Comparison of ENCODE assay signal across 10 mouse cellular contexts in the genomic region with DNA sequence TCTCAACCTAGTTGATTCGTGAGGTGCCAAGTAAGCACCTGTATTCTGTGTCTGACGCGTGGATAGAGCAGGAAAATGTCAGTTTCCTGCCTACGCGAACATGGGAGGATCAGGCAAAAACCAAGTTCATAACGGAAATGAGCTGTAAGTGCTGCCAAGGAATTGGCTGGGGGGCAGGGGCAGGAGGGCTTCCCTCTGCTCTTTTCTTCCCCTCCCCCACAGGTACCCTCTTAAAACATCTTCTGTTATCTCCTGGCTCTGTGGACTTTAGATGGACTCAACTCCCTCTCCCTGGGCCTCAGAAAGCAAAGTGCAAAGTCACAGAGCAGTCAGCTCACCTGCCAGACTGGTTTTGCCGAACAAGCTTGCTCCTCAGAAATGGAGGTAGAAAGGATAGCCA. TPM values are rescaled to one million over a fixed set of nuclear protein-coding genes. Genes with fewer than 3 reads are reported as not detected.
DNase-seq lines count a peak whose midpoint lies in the region; TF ChIP-seq lines count a peak whose summit lies in the region.
"Had no signal": no experiment of that assay in that cellular context is flagged by ENCODE, and none has a peak within 500 bp of the region (broad histone marks: within the 10 kb centered on the region; RNA-seq: fewer than 3 reads in every experiment).

No protein-coding gene starts in this region.

- H3K9me3 ChIP-seq in limb, embryonic 10.5 days (replicated peaks) = no peaks in the 10 kb centered on the region
- H3K9me3 ChIP-seq: heart, embryonic 13.5 days had no signal

- peak overlapping the region; percentile 14; the same call in 1 of the 2 replicates for H3K4me3 ChIP-seq in testis, adult 2 months (ENCODE audit: control insufficient read depth, low read depth, low read length)
- H3K4me3 ChIP-seq in limb, embryonic 10.5 days = peak overlapping the region; percentile 74; the same call in 1 of the 2 replicates

- TF ChIP-seq POLR2A in testis, adult 2 months (IDR thresholded peaks at IDR 0.05; ENCODE audit: control insufficient read depth, low read depth, low read length) = no peak

- H3K27me3 ChIP-seq in testis, adult 2 months (ENCODE audit: control insufficient read depth, insufficient read depth, low read length) = no peaks in the 10 kb centered on the region
- no peaks in the 10 kb centered on the region for H3K27me3 ChIP-seq in limb, embryonic 10.5 days (ENCODE audit: low read depth, poor library complexity, severe bottlenecking)
- H3K27me3 ChIP-seq: heart, embryonic 13.5 days had no signal

- no peak overlapping the region for H3K27ac ChIP-seq in testis, adult 2 months (ENCODE audit: control insufficient read depth, insufficient read depth, low read depth, low read length)
- no peak overlapping the region for H3K27ac ChIP-seq in limb, embryonic 10.5 days

- no peak for TF ChIP-seq CTCF in testis, adult 2 months (IDR thresholded peaks at IDR 0.05; ENCODE audit: control insufficient read depth, insufficient read depth, insufficient replicate concordance, low read depth, low read length)

- peak; percentile 53 for DNase-seq in cerebellum, adult 9-10 months
- DNase-seq in cerebellum, postnatal 4 days (ENCODE audit: low spot score in 2 of 2) = no peak
- DNase-seq in testis, postnatal 10 days (ENCODE audit: low spot score) = no peak
- no peak for DNase-seq in limb, embryonic 10.5 days (ENCODE audit: low spot score)
- DNase-seq in left cerebral cortex, adult 11 months (ENCODE audit: low spot score) = no peak
- DNase-seq in heart, adult 9 months (ENCODE audit: low spot score in 2 of 2) = no peak
- no peak for DNase-seq in adrenal gland, postnatal 4 days (ENCODE audit: low spot score in 2 of 2)
- DNase-seq: spleen, adult 18-20 months had no signal

- peaks cover 8% of the 10 kb centered on the region for H3K4me1 ChIP-seq in testis, adult 2 months (ENCODE audit: control insufficient read depth, insufficient read depth, low read length)
- peaks cover 10% of the 10 kb centered on the region for H3K4me1 ChIP-seq in limb, embryonic 10.5 days

- WGBS in limb, embryonic 10.5 days = 74% methylated on average over 7 of the region's 7 CpGs

- no peaks in the 10 kb centered on the region for H3K36me3 ChIP-seq in testis, adult 2 months (ENCODE audit: control insufficient read depth, insufficient read depth, low read length)
- H3K36me3 ChIP-seq in limb, embryonic 10.5 days = peaks cover 29% of the 10 kb centered on the region

RNA-seq across cellular contexts. Expression of gene Hdhd3, which starts 0.3 kb away (rescaled TPM):
- polyA plus RNA-seq in testis, adult 2 months (2012; rRNA removed) = 5.9 and 7.0 TPM in 2 replicates
- polyA plus RNA-seq in limb, embryonic 10.5 days (2016; fragmentation: Nextera tagmentation; extraction: Ambion mirVana) = 11.7 and 13.5 TPM in 2 replicates
- total RNA-seq in adrenal gland, postnatal 4 days (2021) = 10 to 100 TPM; 14.3 to 14.7 TPM

RNA-seq across cellular contexts. Expression of gene Alad, which starts 16.7 kb away (rescaled TPM):
- 57.5 and 64.0 TPM in 2 replicates for polyA plus RNA-seq in testis, adult 2 months (2012; rRNA removed)
- 108 and 124 TPM in 2 replicates for polyA plus RNA-seq in limb, embryonic 10.5 days (2016; fragmentation: Nextera tagmentation; extraction: Ambion mirVana)
- total RNA-seq in adrenal gland, postnatal 4 days (2021) = 100 to 1,000 TPM; 108 to 110 TPM

RNA-seq across cellular contexts. Expression of gene Pole3, which starts 21.9 kb away (rescaled TPM):
- 44.8 and 47.1 TPM in 2 replicates for polyA plus RNA-seq in testis, adult 2 months (2012; rRNA removed)
- 113 and 116 TPM in 2 replicates for polyA plus RNA-seq in limb, embryonic 10.5 days (2016; fragmentation: Nextera tagmentation; extraction: Ambion mirVana)
- 10 to 100 TPM; 60.4 to 64.4 TPM for total RNA-seq in adrenal gland, postnatal 4 days (2021)

RNA-seq across cellular contexts. Expression of gene 4933430I17Rik, which starts 22.2 kb away (rescaled TPM):
- polyA plus RNA-seq in testis, adult 2 months (2012; rRNA removed) = 9.8 and 10.4 TPM in 2 replicates
- 0.86 and 1.7 TPM in 2 replicates for polyA plus RNA-seq in limb, embryonic 10.5 days (2016; fragmentation: Nextera tagmentation; extraction: Ambion mirVana)
- under 1 TPM; 0.62 to 0.87 TPM for total RNA-seq in adrenal gland, postnatal 4 days (2021)

RNA-seq across cellular contexts. Expression of gene Bspry, which starts 23.1 kb away (rescaled TPM):
- polyA plus RNA-seq in testis, adult 2 months (2012; rRNA removed) = 443 and 501 TPM in 2 replicates
- 1.0 and 1.3 TPM in 2 replicates for polyA plus RNA-seq in limb, embryonic 10.5 days (2016; fragmentation: Nextera tagmentation; extraction: Ambion mirVana)
- total RNA-seq in adrenal gland, postnatal 4 days (2021) = 1 to 10 TPM; 2.7 to 4.6 TPM
